Mouse (Mus musculus): ENCODE data around the gene Wdr93. TPM values are rescaled to one million over a fixed set of nuclear protein-coding genes. Genes with fewer than 3 reads are reported as not detected.

Wdr93 gene
- total and polyA plus RNA-seq, 3 experiments = 0.75 to 1.3 (median 1.2) TPM

DNA sequence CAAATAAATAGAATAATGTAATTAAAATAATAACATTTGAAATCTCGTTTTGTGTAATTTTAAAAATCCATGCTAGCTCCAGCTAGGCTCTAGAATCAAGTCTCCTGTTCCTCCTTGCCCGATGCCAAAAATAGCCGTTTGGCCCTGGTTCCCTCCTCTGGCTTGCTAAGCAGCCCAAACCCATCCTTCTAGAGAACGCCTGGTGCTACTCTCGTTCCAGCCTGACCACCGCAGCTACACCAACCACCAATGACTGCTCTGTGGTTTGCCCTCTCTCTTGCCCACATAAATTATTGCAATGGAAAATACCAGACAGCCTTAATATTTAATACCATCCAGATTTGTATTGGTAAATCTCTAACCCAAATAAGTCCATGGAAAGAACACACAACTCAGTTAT is 4.7 kb downstream of the Wdr93 start:
- Histone ChIP-seq H3K4me3 (replicated peaks in 1 of 3; ENCODE audit: low read depth in 2 of 3, low read length in 2 of 3, poor library complexity in 1 of 3) (no peak overlapping the region), H3K36me3 (replicated peaks in 1 of 2; ENCODE audit: control insufficient read depth in 1 of 2, insufficient read depth in 1 of 2, low read length in 1 of 2) (no peaks in the 10 kb centered on the region), H3K27ac (ENCODE audit: insufficient read depth, low read depth) (no peak overlapping the region), H3K27me3 (replicated peaks) (no peaks in the 10 kb centered on the region), H3K4me2 (ENCODE audit: insufficient read depth, low read depth, poor library complexity, severe bottlenecking) (no peak overlapping the region), H3K79me2 (replicated peaks; ENCODE audit: control insufficient read depth, extremely low read depth, insufficient read depth, poor library complexity, severe bottlenecking) (no peaks in the 10 kb centered on the region), H3K4me1 (ENCODE audit: control insufficient read depth in 1 of 2, insufficient read depth in 2 of 2) (peaks cover 0 to 5% of the 10 kb centered on the region in 2 experiments; a peak in 2 of 4 replicates), H3K9ac (ENCODE audit: insufficient read depth, low read depth) (no peak overlapping the region), H3K9me3 (replicated peaks; ENCODE audit: low read length) (no peaks in the 10 kb centered on the region)
- in situ Hi-C loops (cut with MboI; ENCODE audit: low pct_ligation_motif_present, low pct_unique_long_range_greater_than_20kb, low sequenced_read_pairs) = no loop called here
- TF ChIP-seq ZC3H11A (IDR thresholded peaks at IDR 0.05; ENCODE audit: low read depth, low read length) = no peak
- no peak for TF ChIP-seq ZMIZ1 (IDR thresholded peaks at IDR 0.05; ENCODE audit: low read depth, low read length)
- no peak for TF ChIP-seq NRF1 (IDR thresholded peaks at IDR 0.05; ENCODE audit: low read depth, low read length)
- no peak for TF ChIP-seq MAZ (IDR thresholded peaks at IDR 0.05; ENCODE audit: low read depth, low read length)
- TF ChIP-seq TBP (conservative IDR thresholded peaks at IDR 0.05; ENCODE audit: low read depth, low read length) = no peak
- TF ChIP-seq SIN3A (IDR thresholded peaks at IDR 0.05; ENCODE audit: low read length) = no peak
- TF ChIP-seq USF2 (conservative IDR thresholded peaks at IDR 0.05; ENCODE audit: low read depth, low read length) = no peak
- no peak for TF ChIP-seq POLR2A (IDR thresholded peaks at IDR 0.05; ENCODE audit: low read depth, low read length)
- no peak for TF ChIP-seq ZNF384 (IDR thresholded peaks at IDR 0.05; ENCODE audit: low read depth, low read length)
- TF ChIP-seq MYC (IDR thresholded peaks at IDR 0.05; ENCODE audit: low read depth, low read length) = no peak
- TF ChIP-seq SMC3 (IDR thresholded peaks at IDR 0.05; ENCODE audit: low read depth, low read length) = no peak
- no peak for TF ChIP-seq RAD21 (IDR thresholded peaks at IDR 0.05; ENCODE audit: low read depth, low read length)
- no peak for TF ChIP-seq UBTF (IDR thresholded peaks at IDR 0.05; ENCODE audit: low read depth, low read length)
- no peak for TF ChIP-seq MAFK (IDR thresholded peaks at IDR 0.05; ENCODE audit: insufficient replicate concordance, low read length)
- dilution Hi-C loops (cut with MboI; ENCODE audit: extremely low pct_ligation_motif_present, extremely low pct_unique_long_range_greater_than_20kb, low sequenced_read_pairs) = no loop called here
- no peak for DNase-seq (ENCODE audit: extremely low read depth)

DNA sequence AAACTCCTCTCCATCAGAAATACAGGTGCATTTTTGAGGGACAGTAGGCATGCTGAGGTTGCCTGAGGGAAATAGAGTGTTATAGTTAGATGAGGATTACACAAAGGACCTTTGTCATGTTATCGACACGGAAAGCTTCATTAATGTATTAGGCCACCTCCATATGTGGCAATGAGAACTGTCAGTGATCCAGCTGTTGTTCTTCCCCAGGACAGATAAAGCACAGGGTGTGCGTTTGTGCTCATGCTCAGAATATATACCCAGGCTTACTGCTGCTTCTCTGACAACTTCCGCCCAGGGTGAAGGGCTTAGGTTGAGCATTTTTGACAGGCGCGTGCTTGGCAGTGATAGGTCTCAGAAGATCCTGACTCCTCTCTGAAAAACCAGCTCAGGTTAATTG is 6.5 kb downstream of the Wdr93 start:
- Histone ChIP-seq H3K27ac (ENCODE audit: insufficient read depth, low read depth) (no peak overlapping the region), H3K4me3 (replicated peaks in 1 of 3; ENCODE audit: low read depth in 2 of 3, low read length in 2 of 3, poor library complexity in 1 of 3) (no peak overlapping the region), H3K9me3 (replicated peaks; ENCODE audit: low read length) (no peaks in the 10 kb centered on the region), H3K4me1 (ENCODE audit: control insufficient read depth in 1 of 2, insufficient read depth in 2 of 2) (no peaks in the 10 kb centered on the region), H3K27me3 (replicated peaks) (no peaks in the 10 kb centered on the region), H3K4me2 (ENCODE audit: insufficient read depth, low read depth, poor library complexity, severe bottlenecking) (no peak overlapping the region), H3K36me3 (replicated peaks in 1 of 2; ENCODE audit: control insufficient read depth in 1 of 2, insufficient read depth in 1 of 2, low read length in 1 of 2) (peaks cover 0 to 2% of the 10 kb centered on the region in 2 experiments), H3K79me2 (replicated peaks; ENCODE audit: control insufficient read depth, extremely low read depth, insufficient read depth, poor library complexity, severe bottlenecking) (no peaks in the 10 kb centered on the region), H3K9ac (ENCODE audit: insufficient read depth, low read depth) (no peak overlapping the region)
- in situ Hi-C loops (cut with MboI; ENCODE audit: low pct_ligation_motif_present, low pct_unique_long_range_greater_than_20kb, low sequenced_read_pairs) (no loop called here), dilution Hi-C loops (cut with MboI; ENCODE audit: extremely low pct_ligation_motif_present, extremely low pct_unique_long_range_greater_than_20kb, low sequenced_read_pairs) (no loop called here)
- TF ChIP-seq SIN3A (IDR thresholded peaks at IDR 0.05; ENCODE audit: low read length) (no peak), RAD21 (IDR thresholded peaks at IDR 0.05; ENCODE audit: low read depth, low read length) (no peak), CHD2 (IDR thresholded peaks at IDR 0.05; ENCODE audit: low read length) (no peak), EP300 (IDR thresholded peaks at IDR 0.05; ENCODE audit: low read length) (no peak), TCF12 (IDR thresholded peaks at IDR 0.05; ENCODE audit: low read depth, low read length) (no peak), MYC (IDR thresholded peaks at IDR 0.05; ENCODE audit: low read depth, low read length) (no peak), MEF2A (IDR thresholded peaks at IDR 0.05; ENCODE audit: borderline replicate concordance, low read depth, low read length) (no peak), MAX (IDR thresholded peaks at IDR 0.05; ENCODE audit: low read length) (no peak), PAX5 (IDR thresholded peaks at IDR 0.05; ENCODE audit: low read length) (no peak), ZMIZ1 (IDR thresholded peaks at IDR 0.05; ENCODE audit: low read depth, low read length) (no peak), POLR2AphosphoS2 (IDR thresholded peaks at IDR 0.05; ENCODE audit: low read depth, low read length) (no peak), ZKSCAN1 (IDR thresholded peaks at IDR 0.05; ENCODE audit: borderline replicate concordance, low read depth, low read length) (no peak), HCFC1 (IDR thresholded peaks at IDR 0.05; ENCODE audit: low read depth, low read length) (no peak), RCOR1 (conservative IDR thresholded peaks at IDR 0.05; ENCODE audit: low read depth, low read length) (no peak), KAT2A (IDR thresholded peaks at IDR 0.05; ENCODE audit: insufficient replicate concordance, low read length) (no peak)
- DNase-seq (ENCODE audit: extremely low read depth) = no peak
